Mouse (Mus musculus): ENCODE results near the gene Gpnmb.

DNA sequence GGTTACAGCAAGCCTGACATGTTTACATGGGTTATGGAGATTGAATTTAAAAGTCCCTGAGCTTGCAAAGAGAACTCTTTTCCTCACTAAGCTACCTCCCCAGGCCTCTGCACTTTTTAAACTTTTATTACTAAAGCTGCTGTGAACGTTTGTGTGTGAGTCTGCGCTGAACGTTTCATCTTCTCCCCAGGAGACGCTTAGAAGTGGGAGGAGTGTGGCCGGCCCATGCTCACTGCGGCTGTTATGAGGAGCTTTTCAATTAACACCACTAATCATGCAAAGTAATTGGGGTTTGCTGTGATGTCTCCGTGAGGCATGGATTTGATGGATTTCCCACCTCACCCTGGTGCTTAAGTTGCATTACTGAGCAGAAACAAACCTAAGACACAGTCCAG lies 27.2 kb upstream of the Gpnmb start:
- TF ChIP-seq POLR2A (IDR thresholded peaks at IDR 0.05; ENCODE audit: low read depth, low read length): no peak
- no peak for TF ChIP-seq CTCF (IDR thresholded peaks at IDR 0.05; ENCODE audit: extremely low read depth, insufficient read depth, insufficient read length, insufficient replicate concordance)
